Mouse (Mus musculus) cerebellum, postnatal 4 days (tissue): ENCODE measurements around the gene Kdelc1.

Experiments used
- DNase-seq, 2 experiments: peaks; one replicate each; pipeline ENCODE4 v3.0.0; 2022; ENCODE audit warnings: low spot score in 2 of 2, mixed read lengths in 1 of 2

The Kdelc1 gene

GRCm38 (mm10) chr1:44118239-44119054 lies at the start of gene Kdelc1, which contains the start of gene Bivm:
Kdelc1 (minus strand) TSS chr1:44118808.
Bivm (plus strand) TSS chr1:44118957.
- peak; percentile 62 to 77 for DNase-seq

- DNase-seq = no peak
These were observed 49.3 kb upstream of the Kdelc1 start for GRCm38 (mm10) chr1:44167859-44168383.

- no peak for DNase-seq
These were observed 43.8 kb upstream of the Kdelc1 start for GRCm38 (mm10) chr1:44162389-44162788.

- DNase-seq = no peak
These were observed 43.2 kb upstream of the Kdelc1 start for GRCm38 (mm10) chr1:44161818-44162217.

GRCm38 (mm10) chr1:44158317-44158716 lies 39.7 kb upstream of the Kdelc1 start:
- no peak for DNase-seq

GRCm38 (mm10) chr1:44155287-44155686 lies 36.7 kb upstream of the Kdelc1 start:
- DNase-seq = no peak

- no peak for DNase-seq
These were observed 30.1 kb upstream of the Kdelc1 start for GRCm38 (mm10) chr1:44148706-44149105.

GRCm38 (mm10) chr1:44147563-44148381 lies 29.2 kb upstream of the Kdelc1 start, which contains the start of gene Ercc5:
Ercc5 (plus strand) TSS chr1:44147744.
- peak; percentile 58 to 78 for DNase-seq

- no peak for DNase-seq
These were observed 24.1 kb upstream of the Kdelc1 start for GRCm38 (mm10) chr1:44142747-44143146.

GRCm38 (mm10) chr1:44140232-44140631 lies 21.6 kb upstream of the Kdelc1 start:
- no peak for DNase-seq

- no peak for DNase-seq
These were observed 11.4 kb upstream of the Kdelc1 start for GRCm38 (mm10) chr1:44129929-44130581.

- no peak for DNase-seq
These were observed 7.0 kb upstream of the Kdelc1 start for GRCm38 (mm10) chr1:44125590-44125989.

GRCm38 (mm10) chr1:44122256-44122655 lies 3.6 kb upstream of the Kdelc1 start:
- no peak for DNase-seq

GRCm38 (mm10) chr1:44120074-44120406 lies 1.4 kb upstream of the Kdelc1 start:
- no peak for DNase-seq

- peak; percentile 50 to 74 for DNase-seq
These were observed 829 bp upstream of the Kdelc1 start for GRCm38 (mm10) chr1:44119201-44120073.

- no peak for DNase-seq
These were observed 1.0 kb downstream of the Kdelc1 start for GRCm38 (mm10) chr1:44117571-44117970.

- no peak for DNase-seq
These were observed 15.7 kb downstream of the Kdelc1 start for GRCm38 (mm10) chr1:44102939-44103338.

- DNase-seq = peak; percentile 88 to 93
These were observed 16.3 kb downstream of the Kdelc1 start, which contains the start of gene Tex30 for GRCm38 (mm10) chr1:44102259-44102717. Tex30 (minus strand) TSS chr1:44102441.

- peak in 1 of 2 experiments; percentile 17 for DNase-seq
These were observed 17.0 kb downstream of the Kdelc1 start for GRCm38 (mm10) chr1:44101448-44102225.

- peak in 1 of 2 experiments; percentile 13 for DNase-seq
These were observed 54.0 kb downstream of the Kdelc1 start for GRCm38 (mm10) chr1:44064625-44065024.
